Mouse (Mus musculus) kidney, embryonic 16.5 days (tissue): ENCODE results near the gene Nol11. TPM values are rescaled to one million over a fixed set of nuclear protein-coding genes. Genes with fewer than 3 reads are reported as not detected.
"Not testable (repeated sequence)": the region's sequence is repeated elsewhere in the genome, so short reads cannot be mapped to it uniquely, and the experiment has no call there.

Source experiments
- ATAC-seq: fragments of 200-750 bp; cut with Nextera tagmentation; 2 replicates; pipeline ENCODE4 v1.8.0; 2017; ENCODE audit warnings: moderate TSS enrichment; ENCODE audit not compliant: low FRiP score, low TSS enrichment
- H3K27ac ChIP-seq: fragments of 300-500 bp; sonication (generic); 2 replicates; pipeline ENCODE4 v1.5.1; 2014; ENCODE audit warnings: low read length
- H3K27me3 ChIP-seq: fragments of 300-500 bp; sonication (generic); 2 replicates; pipeline ENCODE4 v1.6.1; 2014; ENCODE audit warnings: low read length, control low read depth, mixed read lengths; ENCODE audit not compliant: insufficient read depth
- H3K36me3 ChIP-seq: fragments of 300-500 bp; sonication (generic); 2 replicates; pipeline ENCODE4 v1.6.1; 2014; ENCODE audit warnings: low read length, control low read depth, mixed read lengths; ENCODE audit not compliant: insufficient read depth
- H3K4me1 ChIP-seq: fragments of 300-500 bp; sonication (generic); 2 replicates; pipeline ENCODE4 v1.6.1; 2014; ENCODE audit warnings: low read length, control low read depth, mixed read lengths; ENCODE audit not compliant: insufficient read depth
- H3K4me2 ChIP-seq: fragments of 300-500 bp; sonication (generic); replicated peaks from 2 replicates; pipeline ENCODE4 v1.6.1; 2014; ENCODE audit warnings: low read depth, low read length
- H3K4me3 ChIP-seq: fragments of 300-500 bp; sonication (generic); 2 replicates; pipeline ENCODE4 v1.5.1; 2014; ENCODE audit warnings: mild to moderate bottlenecking, low read length
- H3K9ac ChIP-seq: fragments of 300-500 bp; sonication (generic); replicated peaks from 2 replicates; pipeline ENCODE4 v1.6.1; 2014; ENCODE audit warnings: low read length
- H3K9me3 ChIP-seq: fragments of 300-500 bp; sonication (generic); 2 replicates; pipeline ENCODE4 v1.6.1; 2016; ENCODE audit warnings: low read length, control low read depth
- WGBS: fragments of 180-500 bp; shearing (Covaris S2); extraction: QIAGEN DNeasy Blood & Tissue Kit; methylation state at CpG from one replicate; pipeline ENCODE4 v1.1.7; 2014; 5-methylcytosine and 5-hydroxymethylcytosine counted together
- polyA plus RNA-seq: library from polyadenylated mRNA; unstranded; fragments of >200 nt; fragmentation: Nextera tagmentation; extraction: Ambion mirVana; gene quantifications from 2 replicates; pipeline ENCODE4 v1.2.1, GENCODE M21; 2015

Gene Nol11
- polyA plus RNA-seq, 1 experiment from 2014 or later, result 61.3 TPM

GRCm38 (mm10) chr11:107161215-107161614 lies 28.0 kb downstream of the Nol11 start:
- Histone ChIP-seq H3K27ac (no peak overlapping the region), H3K4me2 (no peak overlapping the region), H3K4me1 (no peaks in the 10 kb centered on the region), H3K36me3 (peaks cover 8% of the 10 kb centered on the region), H3K27me3 (no peaks in the 10 kb centered on the region), H3K9me3 (0 out of 2 replicates have a peak, but pooled peaks cover 3% of the 10 kb centered on the region), H3K9ac (no peak overlapping the region), H3K4me3 (no peak overlapping the region)
- 83% methylated on average over 4 of the region's 4 CpGs for WGBS
- no peak for ATAC-seq

GRCm38 (mm10) chr11:107159034-107159433 lies 30.1 kb downstream of the Nol11 start:
- Histone ChIP-seq H3K9ac (no peak overlapping the region), H3K4me1 (no peaks in the 10 kb centered on the region), H3K4me3 (no peak overlapping the region), H3K4me2 (no peak overlapping the region), H3K9me3 (0 out of 2 replicates have a peak, but pooled peaks cover 3% of the 10 kb centered on the region), H3K27me3 (no peaks in the 10 kb centered on the region), H3K36me3 (no peaks in the 10 kb centered on the region), H3K27ac (no peak overlapping the region)
- WGBS, result 44% methylated on average over 1 of the region's 1 CpGs
- no peak for ATAC-seq

- Histone ChIP-seq H3K4me3 (no peak overlapping the region), H3K36me3 (no peaks in the 10 kb centered on the region), H3K9ac (no peak overlapping the region), H3K4me1 (no peaks in the 10 kb centered on the region), H3K27me3 (no peaks in the 10 kb centered on the region), H3K9me3 (0 out of 2 replicates have a peak, but pooled peaks cover 3% of the 10 kb centered on the region), H3K27ac (no peak overlapping the region), H3K4me2 (no peak overlapping the region)
- ATAC-seq, result no peak
- 59% methylated on average over 5 of the region's 5 CpGs for WGBS
Measured at GRCm38 (mm10) chr11:107156977-107157642, 32.1 kb downstream of the Nol11 start.

GRCm38 (mm10) chr11:107155292-107155691 lies 33.9 kb downstream of the Nol11 start:
- Histone ChIP-seq H3K9ac (no peak overlapping the region), H3K4me1 (no peaks in the 10 kb centered on the region), H3K27ac (no peak overlapping the region), H3K4me3 (no peak overlapping the region), H3K36me3 (no peaks in the 10 kb centered on the region), H3K4me2 (no peak overlapping the region), H3K9me3 (0 out of 2 replicates have a peak, but pooled peaks cover 3% of the 10 kb centered on the region), H3K27me3 (no peaks in the 10 kb centered on the region)
- no peak for ATAC-seq
- WGBS, result 90% methylated on average over 5 of the region's 5 CpGs

GRCm38 (mm10) chr11:107154431-107154830 lies 34.8 kb downstream of the Nol11 start:
- 83% methylated on average over 7 of the region's 7 CpGs for WGBS
- no peak overlapping the region for H3K27ac ChIP-seq
- H3K36me3 ChIP-seq, result no peaks in the 10 kb centered on the region
- H3K4me1 ChIP-seq, result no peaks in the 10 kb centered on the region
- no peak overlapping the region for H3K4me3 ChIP-seq
- H3K4me2 ChIP-seq, result no peak overlapping the region
- 0 out of 2 replicates have a peak, but pooled peaks cover 3% of the 10 kb centered on the region for H3K9me3 ChIP-seq
- no peak for ATAC-seq
- no peaks in the 10 kb centered on the region for H3K27me3 ChIP-seq
- no peak overlapping the region for H3K9ac ChIP-seq

- no peaks in the 10 kb centered on the region for H3K36me3 ChIP-seq
- no peak overlapping the region for H3K4me2 ChIP-seq
- no peak overlapping the region for H3K4me3 ChIP-seq
- no peak for ATAC-seq
- H3K27me3 ChIP-seq, result no peaks in the 10 kb centered on the region
- H3K9ac ChIP-seq, result no peak overlapping the region
- no peaks in the 10 kb centered on the region for H3K9me3 ChIP-seq
- no peaks in the 10 kb centered on the region for H3K4me1 ChIP-seq
- H3K27ac ChIP-seq, result no peak overlapping the region
- WGBS, result 79% methylated on average over 5 of the region's 5 CpGs
Measured at GRCm38 (mm10) chr11:107153645-107154044, 35.5 kb downstream of the Nol11 start.

GRCm38 (mm10) chr11:107151809-107152208 lies 37.4 kb downstream of the Nol11 start:
- no peak overlapping the region for H3K9ac ChIP-seq
- H3K36me3 ChIP-seq, result no peaks in the 10 kb centered on the region
- H3K27ac ChIP-seq, result no peak overlapping the region
- H3K4me2 ChIP-seq, result no peak overlapping the region
- no peaks in the 10 kb centered on the region for H3K9me3 ChIP-seq
- WGBS, result 76% methylated on average over 7 of the region's 7 CpGs
- H3K4me3 ChIP-seq, result no peak overlapping the region
- H3K4me1 ChIP-seq, result no peaks in the 10 kb centered on the region
- H3K27me3 ChIP-seq, result no peaks in the 10 kb centered on the region
- no peak for ATAC-seq

- not testable (repeated sequence) for H3K4me1 ChIP-seq, H3K9me3 ChIP-seq, ATAC-seq, H3K4me2 ChIP-seq, H3K27me3 ChIP-seq, H3K4me3 ChIP-seq, H3K36me3 ChIP-seq, H3K27ac ChIP-seq, H3K9ac ChIP-seq
- 93% methylated on average over 11 of the region's 11 CpGs for WGBS
Measured at GRCm38 (mm10) chr11:107143956-107144355, 45.2 kb downstream of the Nol11 start.

- H3K27ac ChIP-seq, result no peak overlapping the region
- 83% methylated on average over 2 of the region's 2 CpGs for WGBS
- no peak overlapping the region for H3K4me2 ChIP-seq
- H3K4me1 ChIP-seq, result no peaks in the 10 kb centered on the region
- H3K9ac ChIP-seq, result no peak overlapping the region
- H3K27me3 ChIP-seq, result no peaks in the 10 kb centered on the region
- no peaks in the 10 kb centered on the region for H3K36me3 ChIP-seq
- no peaks in the 10 kb centered on the region for H3K9me3 ChIP-seq
- ATAC-seq, result no peak
- H3K4me3 ChIP-seq, result no peak overlapping the region
Measured at GRCm38 (mm10) chr11:107142382-107142781, 46.8 kb downstream of the Nol11 start.

GRCm38 (mm10) chr11:107140756-107141155 lies 48.4 kb downstream of the Nol11 start:
- Histone ChIP-seq H3K27ac (no peak overlapping the region), H3K9ac (no peak overlapping the region), H3K27me3 (no peaks in the 10 kb centered on the region), H3K9me3 (no peaks in the 10 kb centered on the region), H3K4me2 (no peak overlapping the region), H3K36me3 (no peaks in the 10 kb centered on the region), H3K4me3 (no peak overlapping the region), H3K4me1 (no peaks in the 10 kb centered on the region)
- WGBS, result 33% methylated on average over 6 of the region's 6 CpGs
- ATAC-seq, result no peak
